Mouse (Mus musculus) thymus, adult 2 months (tissue): ENCODE data around the gene Flnb. TPM values are rescaled to one million over a fixed set of nuclear protein-coding genes. Genes with fewer than 3 reads are reported as not detected.

Source experiments
- DNase-seq: peaks from one replicate; pipeline ENCODE4 v3.0.0; 2021
- H3K27ac ChIP-seq: fragments of 200-500 bp; 2 replicates; pipeline ENCODE4 v1.5.1; 2012; ENCODE audit warnings: low read length, control low read depth; ENCODE audit not compliant: control insufficient read depth, insufficient read depth
- H3K27me3 ChIP-seq: fragments of 200-500 bp; 2 replicates; pipeline ENCODE4 v1.6.1; 2012; ENCODE audit warnings: mild to moderate bottlenecking, low read length, moderate library complexity, mixed read lengths; ENCODE audit not compliant: control insufficient read depth, insufficient read depth
- H3K36me3 ChIP-seq: fragments of 200-500 bp; 2 replicates; pipeline ENCODE4 v1.6.1; 2012; ENCODE audit warnings: mild to moderate bottlenecking, low read length, moderate library complexity; ENCODE audit not compliant: control insufficient read depth, insufficient read depth
- H3K4me1 ChIP-seq: fragments of 200-500 bp; replicated peaks from 2 replicates; pipeline ENCODE4 v1.6.1; 2012; ENCODE audit warnings: low read length; ENCODE audit not compliant: control insufficient read depth, insufficient read depth
- H3K4me3 ChIP-seq: fragments of 200-500 bp; 2 replicates; pipeline ENCODE4 v1.5.1; 2012; ENCODE audit warnings: mild to moderate bottlenecking, low read length, control low read depth, moderate library complexity; ENCODE audit not compliant: control insufficient read depth, insufficient read depth
- CTCF ChIP-seq: fragments of 200-500 bp; IDR thresholded peaks from 2 replicates; pipeline ENCODE4 v1.5.1; 2012; ENCODE audit warnings: mild to moderate bottlenecking, control low read depth, low read length, moderate library complexity, borderline replicate concordance; ENCODE audit not compliant: control insufficient read depth, poor library complexity, insufficient read depth; ENCODE audit errors: extremely low read depth
- POLR2A ChIP-seq: fragments of 200-500 bp; IDR thresholded peaks from 2 replicates; pipeline ENCODE4 v1.6.1; 2012; ENCODE audit warnings: mild to moderate bottlenecking, low read length, control low read depth, moderate library complexity; ENCODE audit not compliant: control insufficient read depth, poor library complexity, insufficient read depth; ENCODE audit errors: extremely low read depth
- WGBS: fragments of 180-500 bp; shearing (Covaris S2); methylation state at CpG from one replicate; pipeline ENCODE4 v1.1.7; 2018; 5-methylcytosine and 5-hydroxymethylcytosine counted together
- polyA plus RNA-seq: library from polyadenylated mRNA; depleted of rRNA; stranded (reverse); fragments of >200 nt; gene quantifications from 2 replicates; pipeline ENCODE4 v1.2.3, GENCODE M21; 2012

Flnb gene
- polyA plus RNA-seq, 1 experiment = 26.4 TPM

- WGBS = 94% methylated on average over 11 of the region's 11 CpGs
- DNase-seq = no peak
Measured at GRCm38 (mm10) chr14:7881533-7881932, 63.8 kb downstream of the Flnb start.

GRCm38 (mm10) chr14:7882050-7882449, 64.3 kb downstream of the Flnb start:
- no peak for TF ChIP-seq CTCF
- Histone ChIP-seq H3K27ac (no peak overlapping the region), H3K4me3 (no peak overlapping the region), H3K36me3 (peaks cover 5% of the 10 kb centered on the region; the same call in 1 of the 2 replicates), H3K4me1 (no peaks in the 10 kb centered on the region; the same call in 1 of the 2 replicates), H3K27me3 (no peaks in the 10 kb centered on the region)
- WGBS = 97% methylated on average over 8 of the region's 8 CpGs
- no peak for DNase-seq

More at GRCm38 (mm10) chr14:7881533-7881932, 63.8 kb downstream of the Flnb start:
- Histone ChIP-seq H3K36me3 (peaks cover 5% of the 10 kb centered on the region; the same call in 1 of the 2 replicates), H3K4me1 (no peaks in the 10 kb centered on the region; the same call in 1 of the 2 replicates), H3K4me3 (no peak overlapping the region), H3K27ac (no peak overlapping the region), H3K27me3 (no peaks in the 10 kb centered on the region)
- TF ChIP-seq CTCF (no peak), POLR2A (no peak)

- H3K36me3 ChIP-seq = peaks cover 5% of the 10 kb centered on the region; the same call in 1 of the 2 replicates
- no peak for TF ChIP-seq CTCF
- no peak for TF ChIP-seq POLR2A
- 84% methylated on average over 1 of the region's 1 CpGs for WGBS
Measured at GRCm38 (mm10) chr14:7884158-7884557, 66.4 kb downstream of the Flnb start.

GRCm38 (mm10) chr14:7884841-7885240, 67.1 kb downstream of the Flnb start:
- Histone ChIP-seq H3K27ac (no peak overlapping the region), H3K36me3 (peaks cover 5% of the 10 kb centered on the region; the same call in 1 of the 2 replicates), H3K4me3 (no peak overlapping the region), H3K27me3 (no peaks in the 10 kb centered on the region), H3K4me1 (peaks cover 8% of the 10 kb centered on the region; the same call in 1 of the 2 replicates)
- DNase-seq = no peak
- TF ChIP-seq CTCF (no peak), POLR2A (no peak)
- 94% methylated on average over 4 of the region's 4 CpGs for WGBS

More at GRCm38 (mm10) chr14:7884158-7884557, 66.4 kb downstream of the Flnb start:
- H3K27me3 ChIP-seq = no peaks in the 10 kb centered on the region
- DNase-seq = no peak
- no peak overlapping the region for H3K4me3 ChIP-seq
- no peak overlapping the region for H3K27ac ChIP-seq
- peaks cover 3% of the 10 kb centered on the region; the same call in 1 of the 2 replicates for H3K4me1 ChIP-seq

- Histone ChIP-seq H3K4me3 (no peak overlapping the region), H3K36me3 (peaks cover 5% of the 10 kb centered on the region; the same call in 1 of the 2 replicates), H3K27me3 (no peaks in the 10 kb centered on the region), H3K4me1 (peaks cover 8% of the 10 kb centered on the region; the same call in 1 of the 2 replicates), H3K27ac (no peak overlapping the region)
- TF ChIP-seq CTCF (no peak), POLR2A (no peak)
- WGBS = 60% methylated on average over 9 of the region's 9 CpGs
- DNase-seq = no peak
Measured at GRCm38 (mm10) chr14:7885540-7885939, 67.8 kb downstream of the Flnb start.

- Histone ChIP-seq H3K4me3 (no peak overlapping the region), H3K36me3 (peaks cover 5% of the 10 kb centered on the region; the same call in 1 of the 2 replicates), H3K27ac (no peak overlapping the region), H3K4me1 (peaks cover 8% of the 10 kb centered on the region; the same call in 1 of the 2 replicates), H3K27me3 (no peaks in the 10 kb centered on the region)
- TF ChIP-seq CTCF (no peak), POLR2A (no peak)
- DNase-seq = no peak
- WGBS = 84% methylated on average over 6 of the region's 6 CpGs
Measured at GRCm38 (mm10) chr14:7886008-7886407, 68.3 kb downstream of the Flnb start.

- DNase-seq = no peak
- no peaks in the 10 kb centered on the region for H3K27me3 ChIP-seq
- peaks cover 5% of the 10 kb centered on the region; the same call in 1 of the 2 replicates for H3K36me3 ChIP-seq
- TF ChIP-seq CTCF (no peak), POLR2A (no peak)
- WGBS = 96% methylated on average over 7 of the region's 7 CpGs
- H3K27ac ChIP-seq = no peak overlapping the region
- H3K4me1 ChIP-seq = peaks cover 8% of the 10 kb centered on the region; the same call in 1 of the 2 replicates
- no peak overlapping the region for H3K4me3 ChIP-seq
Measured at GRCm38 (mm10) chr14:7887171-7887570, 69.4 kb downstream of the Flnb start.
